Comparison of ENCODE assay signal across 22 mouse cellular contexts in genomic region chr1:187724651-187725050, GRCm38 (mm10).
DNase-seq lines count a peak whose midpoint lies in the region; ATAC-seq lines count a peak whose summit lies in the region.
"Had no signal": no experiment of that assay in that cellular context is flagged by ENCODE, and none has a peak within 500 bp of the region (broad histone marks: within the 10 kb centered on the region; RNA-seq: fewer than 3 reads in every experiment).

No protein-coding gene starts in this region.

- H3K9me3 ChIP-seq in kidney, embryonic 15.5 days (replicated peaks): no peaks in the 10 kb centered on the region
- H3K9me3 ChIP-seq: embryonic facial prominence, embryonic 10.5 days; forebrain, embryonic 13.5 days; heart, embryonic 12.5 days; hindbrain, embryonic 12.5 days had no signal

- WGBS in kidney, embryonic 15.5 days: 24% methylated on average over 1 of the region's 1 CpGs

- H3K36me3 ChIP-seq in kidney, embryonic 15.5 days: no peaks in the 10 kb centered on the region
- H3K36me3 ChIP-seq: embryonic facial prominence, embryonic 10.5 days; hindbrain, embryonic 12.5 days had no signal

- no peak for ATAC-seq in kidney, embryonic 15.5 days (replicated peaks; ENCODE audit: low FRiP score)
- no peak for ATAC-seq in granulocyte monocyte progenitor cell, adult 5-6 weeks (replicated peaks; ENCODE audit: poor library complexity, severe bottlenecking)
- ATAC-seq: forebrain, embryonic 13.5 days; forebrain, postnatal 0 days; hindbrain, postnatal 0 days had no signal

- H3K4me3 ChIP-seq in kidney, embryonic 15.5 days (replicated peaks): no peak overlapping the region
- H3K4me3 ChIP-seq: embryonic facial prominence, embryonic 10.5 days; forebrain, embryonic 13.5 days; gastrocnemius, adult 2 months; heart, adult 2 months; heart, embryonic 12.5 days; hindbrain, embryonic 12.5 days had no signal

- peak; percentile 34 for DNase-seq in heart, adult 11 months
- no peak for DNase-seq in heart, adult 18-20 months
- peak; percentile 19 for DNase-seq in kidney, postnatal 10 days
- peak; percentile 84 for DNase-seq in ES-CJ7 (ENCODE audit: low read depth, low spot score)
- DNase-seq in R1 (ENCODE audit: low read depth, low spot score): peak; percentile 74
- DNase-seq in lung, postnatal 10 days: no peak
- DNase-seq: adrenal gland, adult 2 months; adrenal gland, postnatal 25 days; cerebellum, adult 2 months; forebrain, postnatal 0 days; gastrocnemius, adult 2 months; gastrocnemius, postnatal 25 days; heart, adult 2 months; heart, postnatal 36 days; kidney, adult 18-20 months had no signal

- no peak overlapping the region for H3K4me2 ChIP-seq in kidney, embryonic 15.5 days
- H3K4me2 ChIP-seq: forebrain, embryonic 13.5 days; heart, embryonic 12.5 days; hindbrain, embryonic 12.5 days had no signal

- no peak overlapping the region for H3K9ac ChIP-seq in kidney, embryonic 15.5 days
- H3K9ac ChIP-seq: forebrain, embryonic 13.5 days; forebrain, postnatal 0 days; heart, embryonic 12.5 days; hindbrain, embryonic 12.5 days had no signal

- no peak overlapping the region for H3K27ac ChIP-seq in kidney, embryonic 15.5 days
- H3K27ac ChIP-seq: embryonic facial prominence, embryonic 10.5 days; forebrain, embryonic 13.5 days; gastrocnemius, adult 2 months; heart, adult 2 months; hindbrain, embryonic 12.5 days; hindbrain, postnatal 0 days had no signal

- no peaks in the 10 kb centered on the region for H3K27me3 ChIP-seq in kidney, embryonic 15.5 days
- H3K27me3 ChIP-seq: forebrain, embryonic 13.5 days; heart, embryonic 12.5 days; hindbrain, embryonic 12.5 days had no signal

- no peaks in the 10 kb centered on the region for H3K4me1 ChIP-seq in kidney, embryonic 15.5 days

Comparison
In these comparisons a context has a peak if more than half of its experiments do, and no peak if none do; other contexts are left out.
1. DNase-seq: peak in heart, adult 11 months (single experiment), kidney, postnatal 10 days (single experiment), ES-CJ7 (single experiment) and R1 (single experiment); none in heart, adult 18-20 months (0 of 2) and lung, postnatal 10 days (single experiment).